Comparison of ENCODE assay signal across 8 mouse cellular contexts in genomic region chr15:101327282-101327681, GRCm38 (mm10). TPM values are rescaled to one million over a fixed set of nuclear protein-coding genes. Genes with fewer than 3 reads are reported as not detected.
A peak's percentile ranks its signal among the peaks of the same experiment; 100 is the strongest.
DNase-seq lines count a peak whose midpoint lies in the region; ATAC-seq and TF ChIP-seq lines count a peak whose summit lies in the region.

No protein-coding gene starts in this region.

- H3K36me3 ChIP-seq in E14TG2a.4 (ENCODE audit: insufficient read depth, low read length), result no peaks in the 10 kb centered on the region
- H3K36me3 ChIP-seq in embryonic facial prominence, embryonic 10.5 days (replicated peaks), result no peaks in the 10 kb centered on the region
- H3K36me3 ChIP-seq in heart, postnatal 0 days (replicated peaks; ENCODE audit: control insufficient read depth, insufficient read depth, low read length), result no peaks in the 10 kb centered on the region
- H3K36me3 ChIP-seq in lung, embryonic 16.5 days (ENCODE audit: control insufficient read depth, insufficient read depth, low read length), result no peaks in the 10 kb centered on the region

- TF ChIP-seq EP300 in heart, postnatal 0 days (IDR thresholded peaks at IDR 0.05; ENCODE audit: low read depth), result no peak

- H3K9me3 ChIP-seq in E14TG2a.4 (ENCODE audit: low read length), result peaks cover 4% of the 10 kb centered on the region; the same call in 1 of the 2 replicates
- H3K9me3 ChIP-seq in embryonic facial prominence, embryonic 10.5 days, result 0 out of 2 replicates have a peak, but pooled peaks cover 2% of the 10 kb centered on the region
- H3K9me3 ChIP-seq in heart, postnatal 0 days (replicated peaks; ENCODE audit: control insufficient read depth, low read length), result no peaks in the 10 kb centered on the region
- H3K9me3 ChIP-seq in lung, embryonic 16.5 days (ENCODE audit: control insufficient read depth, low read length), result no peaks in the 10 kb centered on the region

- H3K4me2 ChIP-seq in heart, postnatal 0 days (ENCODE audit: low read depth, low read length), result no peak overlapping the region
- no peak overlapping the region for H3K4me2 ChIP-seq in lung, embryonic 16.5 days (ENCODE audit: low read depth, low read length)

- TF ChIP-seq CTCF in E14TG2a.4 (conservative IDR thresholded peaks at IDR 0.05; ENCODE audit: low read length), result peak; percentile 58
- TF ChIP-seq CTCF in heart, postnatal 0 days (IDR thresholded peaks at IDR 0.05; ENCODE audit: low read depth), result peak; percentile 96

- DNase-seq in adrenal gland, postnatal 10 days, result peak; percentile 94
- peak; percentile 85 for DNase-seq in embryonic facial prominence, embryonic 10.5 days (ENCODE audit: low spot score)
- peak; percentile 83 for DNase-seq in heart, postnatal 0 days (ENCODE audit: low spot score)
- DNase-seq in kidney, postnatal 25 days, result peak; percentile 88 to 89
- DNase-seq in right cerebral cortex, adult 2 months (ENCODE audit: low spot score in 2 of 2), result peak; percentile 78 to 90
- peak; percentile 92 for DNase-seq in urinary bladder, adult 2 months (ENCODE audit: low spot score)

- peak; percentile 28; the same call in 1 of the 2 replicates for ATAC-seq in heart, postnatal 0 days (ENCODE audit: insufficient read depth, low read depth)
- ATAC-seq in lung, embryonic 16.5 days (ENCODE audit: low read depth), result peak; percentile 85

- H3K27ac ChIP-seq in embryonic facial prominence, embryonic 10.5 days (replicated peaks), result no peak overlapping the region
- H3K27ac ChIP-seq in heart, postnatal 0 days (ENCODE audit: low read depth), result no peak overlapping the region
- peak overlapping the region; percentile 41 for H3K27ac ChIP-seq in lung, embryonic 16.5 days (ENCODE audit: low read length)

- H3K9ac ChIP-seq in heart, postnatal 0 days (replicated peaks; ENCODE audit: low read depth, low read length), result no peak overlapping the region
- no peak overlapping the region for H3K9ac ChIP-seq in lung, embryonic 16.5 days (ENCODE audit: low read length)

- H3K4me3 ChIP-seq in E14TG2a.4 (replicated peaks; ENCODE audit: low read length), result no peak overlapping the region
- no peak overlapping the region for H3K4me3 ChIP-seq in embryonic facial prominence, embryonic 10.5 days
- no peak overlapping the region for H3K4me3 ChIP-seq in heart, postnatal 0 days (ENCODE audit: low read depth, low read length)
- no peak overlapping the region for H3K4me3 ChIP-seq in lung, embryonic 16.5 days (ENCODE audit: low read length)

- 6% methylated on average over 6 of the region's 6 CpGs for WGBS in embryonic facial prominence, embryonic 10.5 days
- 4% methylated on average over 6 of the region's 6 CpGs for WGBS in heart, postnatal 0 days
- 3% methylated on average over 6 of the region's 6 CpGs for WGBS in lung, embryonic 16.5 days

- peaks cover 54% of the 10 kb centered on the region for H3K4me1 ChIP-seq in E14TG2a.4 (replicated peaks; ENCODE audit: low read depth, low read length)
- peaks cover 22% of the 10 kb centered on the region for H3K4me1 ChIP-seq in embryonic facial prominence, embryonic 10.5 days
- H3K4me1 ChIP-seq in heart, postnatal 0 days (ENCODE audit: control insufficient read depth, insufficient read depth), result no peaks in the 10 kb centered on the region
- H3K4me1 ChIP-seq in lung, embryonic 16.5 days (replicated peaks; ENCODE audit: control insufficient read depth, insufficient read depth, low read length), result peaks cover 19% of the 10 kb centered on the region

- H3K27me3 ChIP-seq in E14TG2a.4 (ENCODE audit: insufficient read depth, low read length), result peaks cover 14% of the 10 kb centered on the region
- H3K27me3 ChIP-seq in embryonic facial prominence, embryonic 10.5 days (replicated peaks; ENCODE audit: low read depth, poor library complexity, severe bottlenecking), result no peaks in the 10 kb centered on the region; the same call in 1 of the 2 replicates
- no peaks in the 10 kb centered on the region for H3K27me3 ChIP-seq in heart, postnatal 0 days (ENCODE audit: control insufficient read depth, insufficient read depth, low read length)
- no peaks in the 10 kb centered on the region for H3K27me3 ChIP-seq in lung, embryonic 16.5 days (ENCODE audit: control insufficient read depth, insufficient read depth, low read depth, low read length)

RNA-seq across cellular contexts. Expression of gene 6030408B16Rik, which starts 34.3 kb away (rescaled TPM):
- total RNA-seq in adrenal gland, postnatal 10 days (2021), result 1 to 10 TPM; 1.0 to 2.4 TPM
- polyA plus RNA-seq in embryonic facial prominence, embryonic 10.5 days (2016; fragmentation: Nextera tagmentation; extraction: Ambion mirVana), result 0.59 and 0.71 TPM in 2 replicates
- 6.5 and 8.4 TPM in 2 replicates for total RNA-seq in heart, postnatal 0 days (2014; rRNA removed; ENCODE audit: low replicate concordance)
- polyA plus RNA-seq in heart, postnatal 0 days (2015; fragmentation: Nextera tagmentation; extraction: Ambion mirVana), result 6.4 and 8.1 TPM in 2 replicates
- polyA plus RNA-seq in lung, embryonic 16.5 days (2015; fragmentation: Nextera tagmentation; extraction: Ambion mirVana), result 57.2 and 59.7 TPM in 2 replicates
- 2.2 and 3.5 TPM in 2 replicates for polyA plus RNA-seq in urinary bladder, adult 2 months (2012; rRNA removed)

RNA-seq across cellular contexts. Expression of gene Krt80, which starts 42.7 kb away (rescaled TPM):
- under 1 TPM; 0.75 to 0.76 TPM for total RNA-seq in adrenal gland, postnatal 10 days (2021)
- polyA plus RNA-seq in embryonic facial prominence, embryonic 10.5 days (2016; fragmentation: Nextera tagmentation; extraction: Ambion mirVana), result 0.04 and 0.16 TPM in 2 replicates
- total RNA-seq in heart, postnatal 0 days (2014; rRNA removed; ENCODE audit: low replicate concordance), result 5.9 and 12.0 TPM in 2 replicates
- 1.8 and 2.2 TPM in 2 replicates for polyA plus RNA-seq in heart, postnatal 0 days (2015; fragmentation: Nextera tagmentation; extraction: Ambion mirVana)
- polyA plus RNA-seq in lung, embryonic 16.5 days (2015; fragmentation: Nextera tagmentation; extraction: Ambion mirVana), result 2.5 and 2.6 TPM in 2 replicates
- polyA plus RNA-seq in urinary bladder, adult 2 months (2012; rRNA removed), result 4.8 and 6.2 TPM in 2 replicates

RNA-seq across cellular contexts. Expression of gene Atg101, which starts 43.2 kb away (rescaled TPM):
- 100 to 1,000 TPM in 1 of 2 experiments, 10 to 100 TPM in 1; 36.6 to 103 TPM for total RNA-seq in adrenal gland, postnatal 10 days (2021)
- polyA plus RNA-seq in embryonic facial prominence, embryonic 10.5 days (2016; fragmentation: Nextera tagmentation; extraction: Ambion mirVana), result 86.5 and 91.5 TPM in 2 replicates
- 43.7 and 61.6 TPM in 2 replicates for total RNA-seq in heart, postnatal 0 days (2014; rRNA removed; ENCODE audit: low replicate concordance)
- 48.6 and 53.4 TPM in 2 replicates for polyA plus RNA-seq in heart, postnatal 0 days (2015; fragmentation: Nextera tagmentation; extraction: Ambion mirVana)
- polyA plus RNA-seq in lung, embryonic 16.5 days (2015; fragmentation: Nextera tagmentation; extraction: Ambion mirVana), result 75.0 and 82.4 TPM in 2 replicates
- polyA plus RNA-seq in urinary bladder, adult 2 months (2012; rRNA removed), result 40.5 and 54.0 TPM in 2 replicates
